Mouse (Mus musculus) intestine, embryonic 15.5 days (tissue): ENCODE measurements around the gene Clnk. TPM values are rescaled to one million over a fixed set of nuclear protein-coding genes. Genes with fewer than 3 reads are reported as not detected.
A peak's percentile ranks its signal among the peaks of the same experiment; 100 is the strongest.

Experiments used
- ATAC-seq: fragments of 200-750 bp; cut with Nextera tagmentation; 2 replicates; pipeline ENCODE4 v1.8.0; 2017; ENCODE audit warnings: moderate TSS enrichment, moderate library complexity
- H3K27ac ChIP-seq: fragments of 300-500 bp; sonication (generic); 2 replicates; pipeline ENCODE4 v1.5.1; 2015; ENCODE audit warnings: mild to moderate bottlenecking, inconsistent platforms
- H3K27me3 ChIP-seq: fragments of 300-500 bp; sonication (generic); replicated peaks from 2 replicates; pipeline ENCODE4 v1.6.1; 2015; ENCODE audit warnings: inconsistent platforms
- H3K36me3 ChIP-seq: fragments of 300-500 bp; sonication (generic); 2 replicates; pipeline ENCODE4 v1.6.1; 2015; ENCODE audit warnings: inconsistent platforms
- H3K4me1 ChIP-seq: fragments of 300-500 bp; sonication (generic); replicated peaks from 2 replicates; pipeline ENCODE4 v1.6.1; 2015; ENCODE audit warnings: inconsistent platforms
- H3K4me2 ChIP-seq: fragments of 300-500 bp; sonication (generic); replicated peaks from 2 replicates; pipeline ENCODE4 v1.6.1; 2015; ENCODE audit warnings: mild to moderate bottlenecking, inconsistent platforms
- H3K4me3 ChIP-seq: fragments of 300-500 bp; sonication (generic); replicated peaks from 2 replicates; pipeline ENCODE4 v1.5.1; 2015; ENCODE audit warnings: inconsistent platforms
- H3K9ac ChIP-seq: fragments of 300-500 bp; sonication (generic); 2 replicates; pipeline ENCODE4 v1.6.1; 2015; ENCODE audit warnings: inconsistent platforms
- H3K9me3 ChIP-seq: fragments of 300-500 bp; sonication (generic); 2 replicates; pipeline ENCODE4 v1.6.1; 2016; ENCODE audit warnings: inconsistent platforms
- WGBS: fragments of 180-500 bp; shearing (Covaris S2); methylation state at CpG from one replicate; pipeline ENCODE4 v1.1.7; 2015; 5-methylcytosine and 5-hydroxymethylcytosine counted together
- polyA plus RNA-seq: library from polyadenylated mRNA; unstranded; fragments of >200 nt; fragmentation: Nextera tagmentation; extraction: Ambion mirVana; gene quantifications from 2 replicates; pipeline ENCODE4 v1.2.1, GENCODE M21; 2015

Gene Clnk
- polyA plus RNA-seq, 1 experiment from 2014 or later: 0.54 TPM

GRCm38 (mm10) chr5:38844312-38844711 is 32.3 kb downstream of the Clnk start:
- Histone ChIP-seq H3K36me3 (no peaks in the 10 kb centered on the region), H3K4me3 (no peak overlapping the region), H3K4me1 (no peaks in the 10 kb centered on the region), H3K27me3 (no peaks in the 10 kb centered on the region), H3K27ac (no peak overlapping the region), H3K9me3 (no peaks in the 10 kb centered on the region), H3K4me2 (no peak overlapping the region), H3K9ac (no peak overlapping the region)
- peak; percentile 42 for ATAC-seq
- 45% methylated on average over 2 of the region's 2 CpGs for WGBS

- H3K4me2 ChIP-seq: no peak overlapping the region
- no peaks in the 10 kb centered on the region for H3K27me3 ChIP-seq
- no peaks in the 10 kb centered on the region for H3K4me1 ChIP-seq
- ATAC-seq: no peak
- no peaks in the 10 kb centered on the region for H3K36me3 ChIP-seq
- no peaks in the 10 kb centered on the region for H3K9me3 ChIP-seq
- no peak overlapping the region for H3K4me3 ChIP-seq
- WGBS: 98% methylated on average over 1 of the region's 1 CpGs
- H3K9ac ChIP-seq: no peak overlapping the region
- H3K27ac ChIP-seq: no peak overlapping the region
Observed at GRCm38 (mm10) chr5:38839981-38840380, 36.6 kb downstream of the Clnk start.

GRCm38 (mm10) chr5:38827310-38827709 is 49.3 kb downstream of the Clnk start:
- no peak overlapping the region for H3K4me2 ChIP-seq
- H3K4me1 ChIP-seq: no peaks in the 10 kb centered on the region
- no peaks in the 10 kb centered on the region for H3K27me3 ChIP-seq
- H3K9me3 ChIP-seq: no peaks in the 10 kb centered on the region
- no peak overlapping the region for H3K4me3 ChIP-seq
- H3K36me3 ChIP-seq: no peaks in the 10 kb centered on the region
- ATAC-seq: no peak
- H3K9ac ChIP-seq: no peak overlapping the region
- no peak overlapping the region for H3K27ac ChIP-seq
- WGBS: 81% methylated on average over 6 of the region's 6 CpGs

GRCm38 (mm10) chr5:38826586-38826985 is 50.0 kb downstream of the Clnk start:
- Histone ChIP-seq H3K4me2 (no peak overlapping the region), H3K9ac (no peak overlapping the region), H3K4me3 (no peak overlapping the region), H3K27ac (no peak overlapping the region), H3K27me3 (no peaks in the 10 kb centered on the region), H3K9me3 (no peaks in the 10 kb centered on the region), H3K4me1 (no peaks in the 10 kb centered on the region), H3K36me3 (no peaks in the 10 kb centered on the region)
- WGBS: 84% methylated on average over 5 of the region's 5 CpGs
- no peak for ATAC-seq

GRCm38 (mm10) chr5:38824132-38824965 is 52.3 kb downstream of the Clnk start:
- H3K9ac ChIP-seq: no peak overlapping the region
- no peak for ATAC-seq
- H3K27ac ChIP-seq: no peak overlapping the region
- no peaks in the 10 kb centered on the region for H3K27me3 ChIP-seq
- H3K9me3 ChIP-seq: no peaks in the 10 kb centered on the region
- no peaks in the 10 kb centered on the region for H3K4me1 ChIP-seq
- no peak overlapping the region for H3K4me2 ChIP-seq
- WGBS: 59% methylated on average over 14 of the region's 14 CpGs
- no peaks in the 10 kb centered on the region for H3K36me3 ChIP-seq
- no peak overlapping the region for H3K4me3 ChIP-seq

- Histone ChIP-seq H3K27ac (no peak overlapping the region), H3K36me3 (no peaks in the 10 kb centered on the region), H3K4me3 (no peak overlapping the region), H3K4me2 (no peak overlapping the region), H3K27me3 (no peaks in the 10 kb centered on the region), H3K9me3 (no peaks in the 10 kb centered on the region), H3K9ac (no peak overlapping the region), H3K4me1 (no peaks in the 10 kb centered on the region)
- no peak for ATAC-seq
- 54% methylated on average over 9 of the region's 9 CpGs for WGBS
Observed at GRCm38 (mm10) chr5:38813391-38814109, 63.1 kb downstream of the Clnk start.

- H3K36me3 ChIP-seq: no peaks in the 10 kb centered on the region
- H3K9me3 ChIP-seq: no peaks in the 10 kb centered on the region
- no peak overlapping the region for H3K9ac ChIP-seq
- WGBS: 50% methylated on average over 7 of the region's 7 CpGs
- no peaks in the 10 kb centered on the region for H3K27me3 ChIP-seq
- no peak overlapping the region for H3K4me2 ChIP-seq
- H3K27ac ChIP-seq: no peak overlapping the region
- H3K4me3 ChIP-seq: no peak overlapping the region
- no peaks in the 10 kb centered on the region for H3K4me1 ChIP-seq
- ATAC-seq: no peak
Observed at GRCm38 (mm10) chr5:38812916-38813315, 63.7 kb downstream of the Clnk start.

- Histone ChIP-seq H3K4me2 (no peak overlapping the region), H3K36me3 (no peaks in the 10 kb centered on the region), H3K4me1 (no peaks in the 10 kb centered on the region), H3K9ac (no peak overlapping the region), H3K27ac (no peak overlapping the region), H3K27me3 (no peaks in the 10 kb centered on the region), H3K4me3 (no peak overlapping the region), H3K9me3 (no peaks in the 10 kb centered on the region)
- WGBS: 60% methylated on average over 7 of the region's 7 CpGs
- no peak for ATAC-seq
Observed at GRCm38 (mm10) chr5:38812386-38812785, 64.2 kb downstream of the Clnk start.

GRCm38 (mm10) chr5:38798910-38799309 is 77.7 kb downstream of the Clnk start:
- ATAC-seq: no peak

GRCm38 (mm10) chr5:38795139-38795538 is 81.5 kb downstream of the Clnk start:
- no peak overlapping the region for H3K4me3 ChIP-seq
- H3K27me3 ChIP-seq: no peaks in the 10 kb centered on the region
- no peaks in the 10 kb centered on the region for H3K4me1 ChIP-seq
- H3K36me3 ChIP-seq: no peaks in the 10 kb centered on the region
- WGBS: 47% methylated on average over 11 of the region's 11 CpGs
- ATAC-seq: no peak
- H3K9me3 ChIP-seq: no peaks in the 10 kb centered on the region
- H3K9ac ChIP-seq: no peak overlapping the region
- no peak overlapping the region for H3K27ac ChIP-seq
- no peak overlapping the region for H3K4me2 ChIP-seq

More at GRCm38 (mm10) chr5:38798910-38799309, 77.7 kb downstream of the Clnk start:
- no peaks in the 10 kb centered on the region for H3K9me3 ChIP-seq
- no peak overlapping the region for H3K27ac ChIP-seq
- H3K4me3 ChIP-seq: no peak overlapping the region
- no peaks in the 10 kb centered on the region for H3K4me1 ChIP-seq
- H3K4me2 ChIP-seq: no peak overlapping the region
- H3K36me3 ChIP-seq: no peaks in the 10 kb centered on the region
- 57% methylated on average over 7 of the region's 7 CpGs for WGBS
- no peak overlapping the region for H3K9ac ChIP-seq
- H3K27me3 ChIP-seq: no peaks in the 10 kb centered on the region

- Histone ChIP-seq H3K27me3 (no peaks in the 10 kb centered on the region), H3K9ac (no peak overlapping the region), H3K4me3 (no peak overlapping the region), H3K9me3 (no peaks in the 10 kb centered on the region), H3K27ac (no peak overlapping the region), H3K36me3 (no peaks in the 10 kb centered on the region), H3K4me1 (no peaks in the 10 kb centered on the region; the same call in 1 of the 2 replicates), H3K4me2 (no peak overlapping the region)
- WGBS: 84% methylated on average over 2 of the region's 2 CpGs
- ATAC-seq: no peak
Observed at GRCm38 (mm10) chr5:38791116-38791515, 85.5 kb downstream of the Clnk start.

- Histone ChIP-seq H3K27me3 (no peaks in the 10 kb centered on the region), H3K4me2 (no peak overlapping the region), H3K9ac (no peak overlapping the region), H3K4me3 (no peak overlapping the region), H3K36me3 (no peaks in the 10 kb centered on the region), H3K9me3 (no peaks in the 10 kb centered on the region), H3K27ac (no peak overlapping the region), H3K4me1 (no peaks in the 10 kb centered on the region; the same call in 1 of the 2 replicates)
- 82% methylated on average over 5 of the region's 5 CpGs for WGBS
- ATAC-seq: no peak
Observed at GRCm38 (mm10) chr5:38788820-38789219, 87.8 kb downstream of the Clnk start.
